8 mouse cellular contexts compared by ENCODE assay signal in the genomic region with DNA sequence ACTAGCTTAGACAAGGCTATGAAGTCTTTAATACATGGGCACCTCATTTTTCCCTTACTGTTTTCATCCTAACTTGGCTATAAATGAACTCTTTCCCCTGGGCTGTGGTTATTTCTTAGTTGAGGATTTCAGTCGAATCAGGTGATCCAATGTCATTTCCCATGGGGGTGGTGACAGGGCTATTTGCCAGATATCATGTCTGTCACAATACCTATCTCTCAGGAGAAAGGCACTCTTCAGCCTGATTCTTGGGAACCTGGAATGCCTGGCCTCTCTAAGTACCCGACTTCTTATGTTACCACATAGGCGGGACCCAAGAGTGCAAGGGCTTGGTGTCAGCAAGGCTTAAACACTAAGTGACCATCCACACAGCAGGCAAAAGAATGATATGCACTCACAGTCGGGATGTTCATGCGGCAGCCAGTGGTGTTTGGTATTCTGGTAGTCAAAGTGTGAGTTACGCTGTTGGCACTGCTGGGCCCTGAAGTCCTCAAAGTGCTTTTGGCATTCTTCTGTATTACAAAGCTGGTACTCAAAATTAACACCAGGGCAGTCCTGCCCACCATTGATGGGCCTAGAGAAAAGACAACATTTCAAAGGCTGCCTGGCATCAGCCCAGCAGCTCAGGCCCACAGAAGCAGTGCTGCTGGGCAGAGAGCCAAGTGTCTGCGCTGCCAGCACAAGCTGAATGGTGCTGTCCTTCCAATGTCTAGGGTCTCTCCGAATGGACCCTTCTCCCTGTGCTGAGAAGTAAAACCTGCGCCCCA.
DNase-seq lines count a peak whose midpoint lies in the region; ATAC-seq and TF ChIP-seq lines count a peak whose summit lies in the region.

No protein-coding gene starts in this region.

- H3K4me1 ChIP-seq in embryonic facial prominence, embryonic 14.5 days (ENCODE audit: control insufficient read depth, insufficient read depth, low read length) = no peaks in the 10 kb centered on the region; the same call in 1 of the 2 replicates
- H3K4me1 ChIP-seq in hindbrain, postnatal 0 days (ENCODE audit: insufficient read depth, low read length) = no peaks in the 10 kb centered on the region

- H3K9ac ChIP-seq in embryonic facial prominence, embryonic 14.5 days (ENCODE audit: low read depth, low read length) = no peak overlapping the region
- no peak overlapping the region for H3K9ac ChIP-seq in hindbrain, postnatal 0 days (replicated peaks; ENCODE audit: low read length)

- no peak overlapping the region for H3K4me2 ChIP-seq in embryonic facial prominence, embryonic 14.5 days (ENCODE audit: low read depth, low read length)
- H3K4me2 ChIP-seq in hindbrain, postnatal 0 days (ENCODE audit: low read depth, low read length) = peak overlapping the region; percentile 27; the same call in 1 of the 2 replicates

- peak; percentile 89 for ATAC-seq in embryonic facial prominence, embryonic 14.5 days (ENCODE audit: low read depth)
- peak; percentile 95 for ATAC-seq in hindbrain, postnatal 0 days

- no peak overlapping the region for H3K4me3 ChIP-seq in embryonic facial prominence, embryonic 14.5 days (ENCODE audit: low read depth, low read length)
- no peak overlapping the region for H3K4me3 ChIP-seq in hindbrain, postnatal 0 days (ENCODE audit: low read length)

- intact Hi-C loops in left cerebral cortex, postnatal 36 days (cut with DNase I) = no loop called here

- WGBS in embryonic facial prominence, embryonic 14.5 days = 57% methylated on average over 9 of the region's 9 CpGs
- WGBS in hindbrain, postnatal 0 days = 30% methylated on average over 9 of the region's 9 CpGs

- no peaks in the 10 kb centered on the region for H3K36me3 ChIP-seq in embryonic facial prominence, embryonic 14.5 days (ENCODE audit: control insufficient read depth, insufficient read depth, low read length)
- no peaks in the 10 kb centered on the region for H3K36me3 ChIP-seq in hindbrain, postnatal 0 days (ENCODE audit: insufficient read depth, low read length)

- peaks cover 10% of the 10 kb centered on the region; the same call in 1 of the 2 replicates for H3K9me3 ChIP-seq in embryonic facial prominence, embryonic 14.5 days (ENCODE audit: control insufficient read depth, low read length)
- 0 out of 2 replicates have a peak, but pooled peaks cover 2% of the 10 kb centered on the region for H3K9me3 ChIP-seq in hindbrain, postnatal 0 days (ENCODE audit: low read length)

- peak; percentile 24 for DNase-seq in ovary, adult 18-20 months (ENCODE audit: low spot score)
- no peak for DNase-seq in ovary, postnatal 10 days (ENCODE audit: low spot score)
- DNase-seq in embryonic facial prominence, embryonic 14.5 days (ENCODE audit: low spot score) = peak; percentile 87
- peak; percentile 96 for DNase-seq in hindbrain, postnatal 0 days (ENCODE audit: low spot score)
- peak; percentile 51 to 53 for DNase-seq in left cerebral cortex, postnatal 36 days (ENCODE audit: low spot score in 2 of 2)
- DNase-seq in right cerebral cortex, postnatal 25 days = peak; percentile 55
- no peak for DNase-seq in spleen, postnatal 14 days (ENCODE audit: low spot score in 2 of 2)
- no peak for DNase-seq in MN1 (ENCODE audit: low spot score)

- TF ChIP-seq CTCF in hindbrain, postnatal 0 days (IDR thresholded peaks at IDR 0.05; ENCODE audit: low read depth) = peak; percentile 21; the same call in 1 of the 2 replicates

- no peak overlapping the region for H3K27ac ChIP-seq in embryonic facial prominence, embryonic 14.5 days (replicated peaks; ENCODE audit: low read depth, low read length)
- H3K27ac ChIP-seq in hindbrain, postnatal 0 days = 0 out of 2 replicates have a peak overlapping the region, but pooled peaks have one; percentile 49

- H3K27me3 ChIP-seq in embryonic facial prominence, embryonic 14.5 days (replicated peaks; ENCODE audit: control insufficient read depth, insufficient read depth, low read length) = no peaks in the 10 kb centered on the region
- H3K27me3 ChIP-seq in hindbrain, postnatal 0 days (ENCODE audit: insufficient read depth, low read length) = no peaks in the 10 kb centered on the region

Comparison
In these comparisons a context has a peak if more than half of its experiments do, and no peak if none do; other contexts are left out.
1. DNase-seq: peak in ovary, adult 18-20 months (single experiment), embryonic facial prominence, embryonic 14.5 days (single experiment), hindbrain, postnatal 0 days (single experiment), left cerebral cortex, postnatal 36 days (2 of 2) and right cerebral cortex, postnatal 25 days (single experiment); none in ovary, postnatal 10 days (single experiment), spleen, postnatal 14 days (0 of 2) and MN1 (single experiment).